Mouse (Mus musculus) liver, postnatal 0 days (tissue): ENCODE results near the gene Cct5.

Source experiments
- CTCF ChIP-seq: sonication (generic); IDR thresholded peaks from 2 replicates; pipeline ENCODE4 v1.5.1; 2016; ENCODE audit warnings: antibody characterized with exemption, low read depth
- EP300 ChIP-seq: IDR thresholded peaks from 2 replicates; pipeline ENCODE4 v1.6.1; 2016; ENCODE audit warnings: antibody characterized with exemption, low read depth, mild to moderate bottlenecking

- TF ChIP-seq EP300 (no peak), CTCF (no peak)
Observed at GRCm38 (mm10) chr15:31567431-31567830, 34.2 kb downstream of the Cct5 start.
